Mouse (Mus musculus) stomach, embryonic 15.5 days (tissue): Measurements from ENCODE around the gene BC035044. TPM values are rescaled to one million over a fixed set of nuclear protein-coding genes. Genes with fewer than 3 reads are reported as not detected.

Experiments used
- ATAC-seq: fragments of 200-750 bp; cut with Nextera tagmentation; 2 replicates; pipeline ENCODE4 v1.8.0; 2017; ENCODE audit warnings: low read depth, moderate number of reproducible peaks, moderate TSS enrichment; ENCODE audit not compliant: insufficient read depth, low FRiP score
- H3K27ac ChIP-seq: fragments of 300-500 bp; sonication (generic); 2 replicates; pipeline ENCODE4 v1.5.1; 2015; ENCODE audit warnings: mild to moderate bottlenecking, inconsistent platforms
- H3K27me3 ChIP-seq: fragments of 300-500 bp; sonication (generic); replicated peaks from 2 replicates; pipeline ENCODE4 v1.6.1; 2015; ENCODE audit warnings: inconsistent platforms
- H3K36me3 ChIP-seq: fragments of 300-500 bp; sonication (generic); 2 replicates; pipeline ENCODE4 v1.6.1; 2015; ENCODE audit warnings: inconsistent platforms
- H3K4me1 ChIP-seq: fragments of 300-500 bp; sonication (generic); 2 replicates; pipeline ENCODE4 v1.6.1; 2015; ENCODE audit warnings: inconsistent platforms
- H3K4me2 ChIP-seq: fragments of 300-500 bp; sonication (generic); 2 replicates; pipeline ENCODE4 v1.6.1; 2015; ENCODE audit warnings: mild to moderate bottlenecking, inconsistent platforms
- H3K4me3 ChIP-seq: fragments of 300-500 bp; sonication (generic); replicated peaks from 2 replicates; pipeline ENCODE4 v1.5.1; 2015; ENCODE audit warnings: inconsistent platforms
- H3K9ac ChIP-seq: fragments of 300-500 bp; sonication (generic); 2 replicates; pipeline ENCODE4 v1.6.1; 2015; ENCODE audit warnings: inconsistent platforms
- H3K9me3 ChIP-seq: fragments of 300-500 bp; sonication (generic); 2 replicates; pipeline ENCODE4 v1.6.1; 2016; ENCODE audit warnings: inconsistent platforms
- whole genome bisulfite sequencing: fragments of 180-500 bp; shearing (Covaris S2); methylation state at CpG from one replicate; pipeline ENCODE4 v1.1.7; 2015; 5-methylcytosine and 5-hydroxymethylcytosine counted together
- polyA plus RNA-seq: library from polyadenylated mRNA; unstranded; fragments of >200 nt; fragmentation: Nextera tagmentation; extraction: Ambion mirVana; gene quantifications from 2 replicates; pipeline ENCODE4 v1.2.1, GENCODE M21; 2015

Gene BC035044
- polyA plus RNA-seq, 1 experiment from 2014 or later: 1.6 TPM

GRCm38 (mm10) chr6:128871910-128872610 is 18.9 kb downstream of the BC035044 start:
- H3K36me3 ChIP-seq: no peaks in the 10 kb centered on the region
- H3K27me3 ChIP-seq: no peaks in the 10 kb centered on the region
- 86% methylated on average over 1 of the region's 1 CpGs for whole genome bisulfite sequencing
- no peak overlapping the region for H3K4me3 ChIP-seq
- no peak overlapping the region for H3K27ac ChIP-seq
- no peak overlapping the region for H3K9ac ChIP-seq
- no peak for ATAC-seq
- H3K9me3 ChIP-seq: no peaks in the 10 kb centered on the region
- H3K4me1 ChIP-seq: no peaks in the 10 kb centered on the region
- no peak overlapping the region for H3K4me2 ChIP-seq

- Histone ChIP-seq H3K9ac (no peak overlapping the region), H3K4me2 (no peak overlapping the region), H3K27ac (no peak overlapping the region), H3K4me1 (no peaks in the 10 kb centered on the region), H3K9me3 (no peaks in the 10 kb centered on the region), H3K36me3 (no peaks in the 10 kb centered on the region), H3K4me3 (no peak overlapping the region), H3K27me3 (no peaks in the 10 kb centered on the region)
- ATAC-seq: no peak
- 29% methylated on average over 3 of the region's 3 CpGs for WGBS
Measured at GRCm38 (mm10) chr6:128868861-128869260, 22.1 kb downstream of the BC035044 start.

GRCm38 (mm10) chr6:128857976-128858375 is 33.0 kb downstream of the BC035044 start:
- H3K9me3 ChIP-seq: no peaks in the 10 kb centered on the region
- WGBS: 80% methylated on average over 2 of the region's 2 CpGs

GRCm38 (mm10) chr6:128856250-128856649 is 34.7 kb downstream of the BC035044 start:
- Histone ChIP-seq H3K9me3 (no peaks in the 10 kb centered on the region), H3K9ac (no peak overlapping the region), H3K4me3 (no peak overlapping the region), H3K27me3 (no peaks in the 10 kb centered on the region), H3K4me2 (no peak overlapping the region), H3K27ac (0 out of 2 replicates have a peak overlapping the region, but pooled peaks have one; percentile 26), H3K36me3 (no peaks in the 10 kb centered on the region), H3K4me1 (no peaks in the 10 kb centered on the region; the same call in 1 of the 2 replicates)
- WGBS: 29% methylated on average over 5 of the region's 5 CpGs
- ATAC-seq: peak; percentile 82; the same call in 1 of the 2 replicates

More at GRCm38 (mm10) chr6:128857976-128858375, 33.0 kb downstream of the BC035044 start:
- H3K4me1 ChIP-seq: no peaks in the 10 kb centered on the region; the same call in 1 of the 2 replicates
- H3K9ac ChIP-seq: no peak overlapping the region
- H3K27ac ChIP-seq: no peak overlapping the region
- ATAC-seq: no peak
- no peak overlapping the region for H3K4me3 ChIP-seq
- H3K4me2 ChIP-seq: no peak overlapping the region
- H3K27me3 ChIP-seq: no peaks in the 10 kb centered on the region
- H3K36me3 ChIP-seq: no peaks in the 10 kb centered on the region

- H3K27ac ChIP-seq: peak overlapping the region; percentile 14; the same call in 1 of the 2 replicates
- no peak for ATAC-seq
- WGBS: 65% methylated on average over 1 of the region's 1 CpGs
Measured at GRCm38 (mm10) chr6:128855477-128855876, 35.4 kb downstream of the BC035044 start.

GRCm38 (mm10) chr6:128854895-128855294 is 36.0 kb downstream of the BC035044 start:
- Histone ChIP-seq H3K36me3 (no peaks in the 10 kb centered on the region), H3K4me1 (no peaks in the 10 kb centered on the region; the same call in 1 of the 2 replicates), H3K4me2 (no peak overlapping the region), H3K27ac (no peak overlapping the region), H3K4me3 (no peak overlapping the region), H3K9ac (no peak overlapping the region), H3K27me3 (no peaks in the 10 kb centered on the region), H3K9me3 (no peaks in the 10 kb centered on the region)
- WGBS: 82% methylated on average over 3 of the region's 3 CpGs
- no peak for ATAC-seq

More at GRCm38 (mm10) chr6:128855477-128855876, 35.4 kb downstream of the BC035044 start:
- Histone ChIP-seq H3K4me3 (no peak overlapping the region), H3K9ac (no peak overlapping the region), H3K27me3 (no peaks in the 10 kb centered on the region), H3K9me3 (no peaks in the 10 kb centered on the region), H3K4me2 (no peak overlapping the region), H3K4me1 (no peaks in the 10 kb centered on the region; the same call in 1 of the 2 replicates), H3K36me3 (no peaks in the 10 kb centered on the region)

- Histone ChIP-seq H3K9me3 (no peaks in the 10 kb centered on the region), H3K27ac (no peak overlapping the region), H3K4me1 (no peaks in the 10 kb centered on the region; the same call in 1 of the 2 replicates), H3K9ac (no peak overlapping the region), H3K4me2 (no peak overlapping the region), H3K36me3 (no peaks in the 10 kb centered on the region), H3K27me3 (no peaks in the 10 kb centered on the region), H3K4me3 (no peak overlapping the region)
- 49% methylated on average over 12 of the region's 12 CpGs for WGBS
- no peak for ATAC-seq
Measured at GRCm38 (mm10) chr6:128854024-128854820, 36.7 kb downstream of the BC035044 start.

- Histone ChIP-seq H3K4me1 (no peaks in the 10 kb centered on the region; the same call in 1 of the 2 replicates), H3K9ac (no peak overlapping the region), H3K27me3 (no peaks in the 10 kb centered on the region), H3K4me2 (no peak overlapping the region), H3K9me3 (no peaks in the 10 kb centered on the region), H3K4me3 (no peak overlapping the region), H3K27ac (no peak overlapping the region), H3K36me3 (no peaks in the 10 kb centered on the region)
- WGBS: 67% methylated on average over 3 of the region's 3 CpGs
- ATAC-seq: no peak
Measured at GRCm38 (mm10) chr6:128852766-128853165, 38.2 kb downstream of the BC035044 start.

- no peak for ATAC-seq
- H3K27me3 ChIP-seq: no peaks in the 10 kb centered on the region
- H3K4me2 ChIP-seq: no peak overlapping the region
- 81% methylated on average over 2 of the region's 2 CpGs for WGBS
- no peak overlapping the region for H3K4me3 ChIP-seq
- H3K4me1 ChIP-seq: no peaks in the 10 kb centered on the region; the same call in 1 of the 2 replicates
- no peak overlapping the region for H3K9ac ChIP-seq
- no peak overlapping the region for H3K27ac ChIP-seq
- H3K36me3 ChIP-seq: no peaks in the 10 kb centered on the region
- no peaks in the 10 kb centered on the region for H3K9me3 ChIP-seq
Measured at GRCm38 (mm10) chr6:128851151-128851550, 39.8 kb downstream of the BC035044 start.

GRCm38 (mm10) chr6:128850671-128851070 is 40.3 kb downstream of the BC035044 start:
- H3K36me3 ChIP-seq: no peaks in the 10 kb centered on the region
- ATAC-seq: no peak
- H3K9me3 ChIP-seq: no peaks in the 10 kb centered on the region
- H3K9ac ChIP-seq: no peak overlapping the region
- no peak overlapping the region for H3K27ac ChIP-seq
- H3K4me3 ChIP-seq: no peak overlapping the region
- no peak overlapping the region for H3K4me2 ChIP-seq
- H3K4me1 ChIP-seq: no peaks in the 10 kb centered on the region
- WGBS: 25% methylated on average over 2 of the region's 2 CpGs
- no peaks in the 10 kb centered on the region for H3K27me3 ChIP-seq

GRCm38 (mm10) chr6:128849902-128850301 is 41.0 kb downstream of the BC035044 start:
- WGBS: 55% methylated on average over 2 of the region's 2 CpGs
- no peaks in the 10 kb centered on the region for H3K36me3 ChIP-seq
- H3K4me2 ChIP-seq: no peak overlapping the region
- no peak for ATAC-seq
- no peaks in the 10 kb centered on the region for H3K9me3 ChIP-seq
- no peak overlapping the region for H3K9ac ChIP-seq
- 0 out of 2 replicates have a peak, but pooled peaks cover 3% of the 10 kb centered on the region for H3K4me1 ChIP-seq
- H3K4me3 ChIP-seq: no peak overlapping the region
- H3K27me3 ChIP-seq: no peaks in the 10 kb centered on the region
- H3K27ac ChIP-seq: no peak overlapping the region

- no peak overlapping the region for H3K4me3 ChIP-seq
- H3K9ac ChIP-seq: no peak overlapping the region
- WGBS: 92% methylated on average over 4 of the region's 4 CpGs
- no peak overlapping the region for H3K27ac ChIP-seq
- H3K36me3 ChIP-seq: no peaks in the 10 kb centered on the region
- no peak overlapping the region for H3K4me2 ChIP-seq
- no peaks in the 10 kb centered on the region for H3K27me3 ChIP-seq
- peaks cover 10% of the 10 kb centered on the region; the same call in 1 of the 2 replicates for H3K4me1 ChIP-seq
- ATAC-seq: no peak
- no peaks in the 10 kb centered on the region for H3K9me3 ChIP-seq
Measured at GRCm38 (mm10) chr6:128847401-128847800, 43.5 kb downstream of the BC035044 start.
